Mouse (Mus musculus): ENCODE measurements around the gene Adig.

Adig gene

GRCm38 (mm10) chr2:158541286-158541685 lies 38.9 kb downstream of the Adig start:
- DNase-seq (ENCODE audit: low spot score), result no peak

- DNase-seq (ENCODE audit: low spot score), result no peak
These were observed 42.9 kb downstream of the Adig start for GRCm38 (mm10) chr2:158545266-158545665.

- peak; percentile 66 for DNase-seq (ENCODE audit: low spot score)
These were observed 44.3 kb downstream of the Adig start for GRCm38 (mm10) chr2:158546751-158547150.

DNA sequence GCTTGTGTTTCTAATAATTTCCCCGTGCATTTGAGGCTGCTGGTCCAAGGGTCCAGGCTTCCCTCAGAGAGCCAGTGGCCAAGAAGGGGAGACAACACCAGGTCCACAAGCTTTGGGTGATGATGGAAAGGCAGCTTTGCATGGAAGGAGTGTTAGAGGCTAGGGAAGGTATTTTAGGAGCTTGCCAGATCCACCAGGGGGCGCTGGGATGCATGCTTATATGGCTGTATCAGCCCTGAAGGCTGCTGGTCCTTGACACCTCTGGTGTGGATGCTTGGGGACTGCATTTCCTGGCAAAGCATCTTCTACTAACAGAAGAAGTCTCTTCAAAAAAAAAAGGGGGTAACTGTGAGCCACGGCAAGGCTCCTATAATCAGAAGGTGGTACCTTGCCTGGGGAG lies 47.7 kb downstream of the Adig start:
- peak; percentile 55 for DNase-seq (ENCODE audit: low spot score)

GRCm38 (mm10) chr2:158554366-158554765 lies 52.0 kb downstream of the Adig start:
- DNase-seq (ENCODE audit: low spot score), result no peak

GRCm38 (mm10) chr2:158555252-158555651 lies 52.8 kb downstream of the Adig start:
- no peak for DNase-seq (ENCODE audit: low spot score)

DNA sequence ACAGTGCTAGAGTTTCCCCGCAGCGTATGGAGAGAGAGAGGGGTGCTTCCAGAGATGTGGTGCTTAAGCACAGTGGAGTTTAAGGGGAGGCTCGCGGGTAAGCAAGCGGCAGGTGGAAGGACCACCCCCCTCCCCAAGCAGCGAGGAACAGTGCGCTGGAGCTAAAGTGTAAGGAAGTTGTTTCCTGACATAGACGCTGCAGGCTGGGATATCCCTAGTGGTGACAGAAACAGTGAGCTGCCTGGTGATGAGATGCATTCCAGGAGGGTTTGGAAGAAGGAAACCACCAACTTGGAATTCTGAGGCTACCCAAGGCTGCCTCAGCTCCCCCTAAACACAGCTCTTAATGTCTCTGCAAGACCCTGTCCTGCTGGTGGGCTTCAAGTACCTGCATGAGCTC lies 53.4 kb downstream of the Adig start:
- DNase-seq (ENCODE audit: low spot score), result no peak

DNA sequence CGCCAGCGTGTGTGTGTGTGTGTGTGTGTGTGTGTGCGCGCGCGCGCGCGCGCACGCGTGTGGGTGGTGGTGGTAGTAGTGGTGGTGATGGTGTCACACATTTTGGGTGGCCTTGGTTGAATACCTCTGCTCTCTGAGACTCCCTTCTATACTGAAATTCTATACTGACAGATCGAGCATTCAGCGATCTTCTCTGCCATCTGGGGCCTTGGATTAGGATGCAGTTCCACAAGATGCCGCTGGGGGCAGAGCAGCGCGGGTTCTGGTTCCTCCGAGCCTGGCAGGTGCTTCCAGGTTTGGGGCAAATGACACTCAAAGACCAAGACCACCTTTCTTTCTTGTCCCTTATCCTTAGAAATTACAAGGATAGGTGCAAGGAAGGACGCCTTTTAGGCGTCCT lies 53.8 kb downstream of the Adig start:
- peak; percentile 42 for DNase-seq (ENCODE audit: low spot score)

DNA sequence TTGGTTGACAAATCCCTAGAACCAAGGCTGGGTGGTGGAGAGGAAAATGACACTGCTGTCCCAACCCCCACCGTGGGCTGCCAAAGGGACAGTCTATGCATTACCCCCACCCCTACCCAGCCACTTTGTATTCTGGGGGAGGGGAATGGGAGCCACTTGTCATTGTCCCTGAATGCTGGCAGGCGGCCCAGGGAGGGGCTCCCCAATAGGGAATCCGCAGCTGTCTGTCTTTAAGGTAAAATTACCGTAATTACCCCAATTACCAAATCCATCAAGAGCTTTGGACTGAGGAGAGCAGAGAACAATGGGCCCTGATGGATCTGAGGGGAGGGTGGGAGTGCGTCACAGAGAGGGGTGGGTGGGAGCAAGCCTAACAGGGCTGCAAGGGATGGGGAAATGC lies 54.3 kb downstream of the Adig start:
- DNase-seq (ENCODE audit: low spot score), result no peak

Data from left cerebral cortex, adult 11 months (tissue).